Mouse (Mus musculus) erythroid progenitor cell, adult 5-6 weeks (primary cell): ENCODE measurements at regions not wholly inside any gene's neighbourhood (a gene's known extent, or its start where the extent isn't known, plus 50 kb on each side); places are given as distances from the start of the nearest gene placed in this dataset.

Experiments used
- ATAC-seq: replicated peaks from 2 replicates; pipeline ENCODE4 v1.8.0; 2016; ENCODE audit warnings: moderate number of reproducible peaks, mild to moderate bottlenecking, moderate TSS enrichment, inconsistent platforms; ENCODE audit not compliant: poor library complexity, low FRiP score, severe bottlenecking

DNA sequence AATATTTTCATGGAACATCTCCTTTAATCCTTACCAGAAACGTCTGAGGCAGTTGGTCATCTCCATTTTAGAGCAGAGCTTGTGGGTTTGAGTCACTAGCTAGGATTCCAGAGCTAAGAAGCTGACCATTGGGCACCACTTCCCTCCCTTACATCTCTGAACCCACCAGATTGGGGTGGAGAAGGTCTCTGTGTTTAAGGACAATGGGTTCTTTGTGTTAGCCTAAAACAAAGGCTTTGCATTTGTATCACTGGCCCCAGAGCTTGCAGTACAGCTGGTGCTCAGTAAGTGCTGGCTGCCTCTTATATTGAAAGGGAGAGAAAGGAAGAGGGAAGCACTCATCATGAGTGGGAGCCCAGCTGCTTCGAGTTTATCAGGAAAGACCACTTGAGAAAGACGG is 401.9 kb upstream of the Slc30a5 start:
- ATAC-seq: no peak

DNA sequence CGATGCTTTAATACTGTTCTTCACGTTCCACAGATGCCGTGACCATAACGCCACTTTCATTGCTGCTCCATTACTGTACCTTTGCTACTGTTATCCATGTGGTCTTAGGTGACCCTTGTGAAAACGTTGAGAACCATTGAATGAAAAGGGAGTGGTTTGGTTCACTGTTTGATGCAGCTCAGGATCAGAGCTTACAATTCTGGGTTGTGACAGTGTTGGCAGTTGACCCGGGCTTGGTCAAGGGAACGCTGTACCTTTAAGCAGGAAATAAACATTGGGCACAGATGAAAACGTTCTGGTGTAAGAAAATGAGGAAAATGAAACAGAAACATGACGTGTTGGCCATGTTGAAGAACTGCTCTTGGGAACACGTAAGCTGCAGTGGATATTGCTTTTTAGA is 401.3 kb upstream of the Slc30a5 start:
- no peak for ATAC-seq

DNA sequence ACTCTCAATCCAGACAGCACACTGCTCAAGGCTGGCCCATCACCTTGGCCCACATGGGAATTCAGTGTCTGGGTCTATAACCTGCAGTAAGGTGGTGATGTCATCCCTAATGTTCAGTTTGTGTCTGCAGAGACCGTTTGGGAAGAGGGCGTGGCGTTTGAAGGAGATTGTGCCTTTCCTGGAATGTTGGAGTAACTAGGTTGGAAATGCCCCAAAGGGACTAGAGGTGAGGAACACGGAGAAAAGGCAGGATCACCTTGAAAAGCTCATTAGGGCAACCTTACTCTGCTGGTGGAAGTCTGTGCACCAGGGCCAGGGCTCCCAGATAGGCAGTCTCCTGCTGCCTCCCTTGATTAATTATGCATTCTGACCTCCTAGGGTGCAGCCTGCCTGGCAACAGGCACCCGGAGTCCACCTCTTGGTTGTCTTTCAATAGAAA is 400.6 kb upstream of the Slc30a5 start:
- ATAC-seq: no peak

DNA sequence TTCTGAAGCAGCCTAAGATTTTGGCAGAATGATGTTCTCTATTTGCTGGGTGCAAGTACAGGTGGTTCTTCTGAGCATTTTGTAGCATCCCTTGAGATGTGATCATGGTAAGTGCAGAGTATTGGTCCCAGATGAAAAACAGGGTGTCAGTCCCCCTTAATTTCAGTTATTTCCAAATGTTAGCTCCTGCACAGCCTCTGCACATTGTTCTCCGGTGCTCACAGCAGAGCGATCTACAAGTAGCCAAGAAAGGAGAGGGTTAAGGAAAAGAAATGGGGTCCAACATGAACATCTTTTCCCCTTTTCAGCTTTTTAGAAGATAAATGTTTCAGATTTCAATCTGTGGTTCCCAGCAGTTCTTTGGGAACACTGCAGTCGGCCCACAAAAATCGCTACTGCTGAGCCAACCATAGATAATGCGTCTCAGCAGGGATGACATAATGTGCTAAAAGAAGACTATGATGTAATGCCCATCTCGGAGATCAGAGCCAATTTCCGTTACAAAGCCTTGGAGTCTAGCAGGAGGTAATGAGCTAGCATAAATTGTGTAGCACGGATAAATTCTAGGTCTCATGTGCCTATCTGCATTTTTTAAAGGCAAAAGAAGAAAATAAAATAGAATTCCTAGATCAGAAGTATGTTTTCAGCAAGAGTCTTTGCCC is 400.1 kb upstream of the Slc30a5 start:
- no peak for ATAC-seq

DNA sequence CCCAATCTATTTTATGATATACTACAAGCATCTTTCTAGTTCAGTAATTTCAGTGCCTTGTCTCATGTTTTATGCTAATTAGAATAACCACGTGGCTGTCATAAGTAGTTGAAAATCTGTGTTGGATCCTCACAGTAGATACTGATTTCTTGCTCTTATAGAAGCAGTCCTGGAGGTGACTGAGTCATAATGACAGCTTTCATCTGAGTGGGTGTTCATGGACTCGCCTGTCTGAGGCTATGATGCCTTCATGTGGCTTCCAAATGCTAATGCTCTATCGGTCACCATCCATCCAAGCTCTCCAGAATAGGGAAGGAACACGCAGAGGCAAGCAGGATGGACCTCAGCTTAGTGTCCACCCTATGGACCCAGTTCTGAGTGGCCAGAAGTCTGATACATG is 396.6 kb upstream of the Slc30a5 start:
- no peak for ATAC-seq

DNA sequence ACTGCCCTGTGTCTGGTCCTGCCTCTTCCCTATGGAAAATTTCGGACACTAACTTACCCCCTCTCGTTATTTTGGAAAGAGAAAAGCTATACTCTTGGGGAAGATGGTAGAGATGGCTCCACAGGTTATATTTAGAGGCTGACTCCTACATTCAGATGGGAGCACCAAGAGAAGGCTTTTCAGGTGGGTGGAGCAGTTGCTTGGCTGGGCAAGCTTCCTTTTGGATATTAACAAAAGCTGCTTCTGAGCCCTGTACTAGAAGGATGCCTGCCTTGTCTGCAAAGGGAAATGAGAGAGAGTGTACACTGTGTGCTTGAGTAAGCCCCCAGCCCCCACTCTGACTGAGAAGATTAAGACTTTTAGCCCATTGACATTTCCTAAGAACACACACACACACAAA is 392.1 kb upstream of the Slc30a5 start:
- no peak for ATAC-seq

DNA sequence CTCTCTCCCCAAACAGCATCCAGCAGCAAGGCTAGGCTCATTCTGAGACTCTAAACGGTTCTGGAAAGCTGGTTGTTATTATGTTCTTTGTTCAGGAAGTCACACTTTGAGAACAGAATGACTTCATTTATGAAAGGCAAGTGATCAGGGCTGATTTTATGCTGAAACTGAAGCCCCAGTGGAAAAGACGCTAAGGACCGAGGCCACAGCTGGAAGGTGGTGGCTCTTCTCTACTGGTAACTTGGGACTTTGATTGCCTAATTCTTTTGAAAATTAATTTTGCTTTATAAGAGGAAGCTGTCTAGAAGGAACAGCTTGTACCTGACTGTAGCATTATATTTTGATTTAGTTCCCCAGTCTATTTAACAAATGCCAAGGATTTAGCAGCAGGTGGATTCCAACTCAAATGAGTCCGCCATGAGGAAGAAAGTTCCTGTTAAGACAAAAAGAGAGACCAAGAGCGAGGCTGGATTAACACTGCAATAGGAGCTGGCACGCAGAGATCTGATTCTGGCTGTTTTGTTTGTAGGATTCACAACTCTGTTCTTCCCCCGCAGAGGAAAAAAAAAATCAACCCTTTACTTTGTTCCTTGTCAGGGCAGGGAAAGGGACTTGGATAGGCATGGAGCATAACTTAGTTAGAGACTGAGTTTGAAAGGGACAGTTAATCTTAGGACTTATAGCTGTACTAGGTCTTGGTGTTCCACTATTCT is 388.3 kb upstream of the Slc30a5 start:
- no peak for ATAC-seq

DNA sequence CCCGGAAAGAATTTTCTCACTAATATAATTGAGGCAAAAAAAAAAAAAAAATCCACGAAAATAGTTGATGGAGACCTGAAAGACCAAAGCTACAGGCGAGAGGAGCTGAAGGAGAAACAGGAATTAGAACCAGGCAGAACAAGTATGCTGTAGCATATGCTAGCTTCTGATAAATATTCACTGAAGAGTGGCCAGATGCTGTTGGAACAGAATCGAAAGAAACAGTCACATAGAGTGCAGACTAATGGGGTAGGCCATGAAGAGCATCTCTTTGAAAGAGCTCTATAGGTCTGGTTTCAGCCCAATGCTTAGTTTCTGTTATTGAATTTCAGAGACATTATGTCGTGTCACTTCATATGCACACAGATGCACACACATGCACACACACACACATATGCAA is 386.3 kb upstream of the Slc30a5 start:
- ATAC-seq: no peak

DNA sequence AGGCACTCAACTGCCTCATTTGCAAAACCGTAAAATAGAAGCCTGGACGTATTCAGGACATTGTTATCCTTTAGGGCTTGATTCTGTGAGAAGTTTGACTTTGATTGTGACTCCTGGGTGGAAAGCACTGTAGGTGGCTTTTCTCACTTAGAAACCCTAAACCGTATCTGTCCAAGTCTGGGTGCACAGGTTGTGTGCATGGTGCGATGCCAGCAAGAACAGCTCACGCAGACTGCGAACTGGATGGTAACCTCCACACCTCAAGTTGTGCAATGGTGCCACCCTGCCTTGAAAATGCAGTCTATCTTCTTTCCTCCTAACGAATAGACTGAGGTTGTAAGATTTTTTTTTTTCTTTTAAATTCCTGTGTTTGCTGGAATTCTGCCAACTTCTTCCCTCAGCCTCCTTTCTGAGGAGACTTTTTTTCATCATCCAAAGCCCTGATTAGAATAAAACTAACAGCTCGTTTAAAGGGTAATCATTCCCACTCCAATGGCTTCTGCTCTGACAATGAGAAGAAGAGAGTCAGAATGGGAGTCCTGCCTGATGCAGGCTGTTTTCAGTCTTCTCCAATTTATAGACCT is 383.8 kb upstream of the Slc30a5 start:
- no peak for ATAC-seq

DNA sequence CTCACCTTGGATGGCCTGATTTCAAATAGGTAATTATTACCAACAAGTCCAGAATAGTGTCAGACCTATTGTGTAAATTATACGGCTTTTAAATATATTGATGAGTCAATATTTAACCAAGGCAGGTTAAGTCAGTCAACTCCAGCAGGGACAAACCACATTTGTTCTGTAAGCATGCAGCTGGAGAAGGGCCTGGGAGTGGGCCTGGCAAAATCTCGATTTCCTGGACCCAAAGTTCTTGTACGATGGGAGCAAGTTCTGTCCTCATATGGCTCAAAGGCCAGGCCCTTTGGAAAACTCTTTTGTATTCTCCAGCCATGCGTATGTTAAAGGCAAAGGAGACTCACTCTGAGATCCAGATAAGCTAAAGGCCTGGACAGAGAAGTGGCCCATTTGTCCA is 383.2 kb upstream of the Slc30a5 start:
- no peak for ATAC-seq

DNA sequence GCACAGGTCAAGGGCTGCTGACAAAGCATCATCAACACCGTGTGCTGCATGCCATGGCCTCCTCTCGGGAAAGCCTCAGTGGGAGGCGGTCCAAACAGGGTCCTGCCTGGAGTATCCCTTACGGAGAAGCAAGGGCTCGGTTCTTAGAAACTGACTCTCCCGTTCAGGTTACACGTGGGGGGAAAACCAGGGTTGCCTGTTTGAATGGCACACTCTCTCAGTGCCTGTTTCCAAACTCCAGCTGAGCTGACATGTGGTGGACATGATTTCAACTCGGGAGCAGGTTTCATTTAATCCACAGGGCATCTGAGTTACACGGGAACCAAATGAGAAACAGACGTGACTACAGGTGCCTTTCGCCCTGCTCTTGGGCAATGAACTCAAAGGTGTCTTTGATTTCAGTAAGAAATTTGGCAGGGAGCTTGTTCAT is 382.6 kb upstream of the Slc30a5 start:
- ATAC-seq: no peak

DNA sequence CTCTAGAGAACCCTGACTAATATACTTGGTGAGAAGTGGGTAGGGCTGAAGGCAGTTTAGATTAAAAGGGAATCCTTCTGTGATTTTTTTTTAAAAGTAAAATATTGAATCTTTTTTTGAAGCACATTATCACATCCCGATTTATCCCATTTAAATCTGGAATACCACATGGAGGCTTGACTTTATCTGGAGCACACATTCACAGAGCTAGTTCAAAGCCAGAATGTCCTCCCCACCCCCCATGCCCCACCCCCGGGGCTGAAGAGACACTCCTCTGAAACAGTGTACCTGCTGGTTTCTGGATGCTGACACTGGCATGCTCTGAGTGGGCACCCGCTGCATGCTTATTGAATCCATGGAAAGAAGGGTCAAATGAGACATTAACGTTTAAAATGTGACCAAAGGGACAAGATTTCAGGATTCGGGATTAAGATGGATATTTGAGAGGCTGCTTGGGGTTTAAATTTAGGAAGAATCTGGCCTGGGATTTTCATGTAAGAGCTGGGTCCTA is 382.0 kb upstream of the Slc30a5 start:
- no peak for ATAC-seq

DNA sequence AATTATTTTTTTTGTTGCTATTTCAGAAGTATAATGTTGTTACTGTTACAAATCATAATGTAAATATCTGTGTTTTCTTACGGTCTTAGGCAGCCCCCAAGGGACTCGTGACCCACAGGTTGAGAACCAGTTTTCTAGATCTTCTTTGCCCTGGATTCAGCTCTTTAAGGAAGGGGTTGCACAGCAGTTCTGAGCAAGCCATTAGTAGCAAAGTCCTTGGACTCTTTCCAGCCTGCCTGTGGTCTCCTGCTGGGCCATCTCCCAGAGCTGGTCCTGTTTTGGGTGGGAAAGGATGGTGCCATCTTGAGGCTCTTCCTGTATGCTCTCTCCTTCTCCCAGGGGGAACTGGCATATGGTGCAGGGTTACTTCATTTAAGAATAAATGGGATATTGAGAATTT is 380.9 kb upstream of the Slc30a5 start:
- no peak for ATAC-seq

DNA sequence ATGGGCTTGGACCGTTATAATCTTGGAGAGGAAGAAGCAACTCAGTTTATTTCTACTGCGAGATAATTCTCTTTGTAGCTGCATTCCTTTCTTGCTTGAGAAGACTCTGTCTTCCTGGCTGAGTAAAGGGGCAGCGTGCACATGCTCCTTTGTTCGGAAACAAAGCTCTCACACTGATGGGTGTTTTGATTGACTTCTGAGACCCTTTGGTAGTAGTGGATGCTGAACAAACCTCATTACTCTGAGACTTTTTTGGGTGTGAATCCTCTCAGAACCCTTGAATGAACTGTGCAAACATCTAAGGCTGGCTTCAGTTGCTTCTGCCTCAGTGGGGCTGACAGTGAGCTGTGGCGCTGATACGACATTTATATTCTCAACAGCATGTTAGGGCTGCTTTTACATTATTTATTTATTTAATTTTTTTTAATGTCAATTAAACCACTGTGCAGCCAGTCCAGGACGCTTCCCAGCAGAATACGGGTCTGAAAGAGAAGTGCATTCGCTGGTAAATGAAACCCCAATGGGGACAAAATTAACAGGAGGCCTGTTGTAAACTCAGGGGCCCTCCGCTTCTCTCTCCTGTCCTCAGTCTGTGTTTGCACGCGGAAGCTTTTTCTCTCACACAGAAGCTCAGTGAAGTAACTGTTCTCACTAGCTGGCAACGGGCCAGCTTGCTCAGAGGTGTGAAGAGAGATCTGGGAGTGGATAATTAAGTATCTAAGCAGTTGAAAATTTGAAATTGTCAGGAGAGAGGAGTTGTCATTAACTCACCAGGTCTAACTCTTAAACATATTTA is 380.1 kb upstream of the Slc30a5 start:
- ATAC-seq: no peak

DNA sequence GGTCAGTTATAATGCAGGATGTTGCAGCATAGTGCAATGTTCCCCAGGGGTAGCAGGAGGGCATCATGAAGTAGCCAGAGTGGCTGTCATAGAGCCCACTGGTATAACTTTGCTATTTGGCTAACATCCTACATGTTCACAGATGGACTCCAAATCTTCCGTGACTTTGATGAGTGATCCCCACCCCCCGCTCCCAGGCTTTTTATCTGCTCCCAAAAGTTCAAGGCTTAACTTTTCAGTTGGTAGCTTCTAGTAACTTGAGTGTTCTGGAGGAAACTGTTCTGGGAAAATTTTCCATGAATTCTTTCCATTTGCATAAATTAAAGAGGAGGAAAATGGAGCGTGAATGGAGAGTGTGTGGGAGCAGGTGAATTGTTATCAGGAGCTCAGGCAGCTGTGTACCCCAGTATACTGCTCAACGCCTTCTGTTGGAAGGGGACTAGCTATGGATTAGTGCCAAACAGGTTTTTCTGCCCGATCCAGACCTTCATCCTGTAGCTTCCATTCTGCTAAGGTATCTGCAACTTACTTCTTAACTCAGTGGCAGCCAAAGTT is 379.2 kb upstream of the Slc30a5 start:
- ATAC-seq: no peak

DNA sequence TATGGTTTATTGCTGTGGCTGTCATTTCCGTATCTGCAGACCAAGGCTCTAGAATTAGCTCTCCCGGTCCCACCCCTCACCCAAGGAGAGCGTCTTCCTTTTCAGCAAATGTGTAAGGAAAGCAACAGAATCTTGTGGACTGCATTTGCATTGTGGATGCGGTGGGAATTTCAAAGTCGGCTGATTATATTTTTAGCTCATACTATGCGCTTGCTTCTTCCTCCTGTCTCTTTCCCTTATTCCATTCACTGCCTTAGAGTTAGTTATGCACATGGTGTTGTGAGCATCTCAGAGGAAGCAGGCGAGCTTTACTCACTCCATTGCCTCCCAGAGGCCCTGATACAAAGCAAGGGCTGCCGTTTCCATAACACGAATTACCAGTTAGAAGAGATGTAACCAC is 375.6 kb upstream of the Slc30a5 start:
- no peak for ATAC-seq

DNA sequence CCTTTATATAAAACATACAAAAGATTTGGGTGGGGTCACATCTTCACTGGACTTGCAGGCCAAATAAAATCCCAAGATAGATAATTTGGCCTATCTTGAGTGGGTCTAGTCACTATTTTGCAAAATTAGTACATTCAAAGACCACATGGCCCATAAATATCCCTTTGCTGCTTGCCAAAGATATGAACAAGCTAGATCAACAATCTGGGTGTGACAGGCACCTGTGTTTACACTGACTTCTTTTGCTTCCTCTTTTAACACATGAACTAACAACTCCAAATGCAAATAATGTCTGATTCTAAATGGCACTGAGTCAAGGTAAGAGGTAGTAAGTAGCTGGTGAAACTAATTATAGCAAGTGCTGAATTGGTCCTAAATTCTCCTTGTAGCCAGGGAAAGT is 370.2 kb upstream of the Slc30a5 start:
- no peak for ATAC-seq

DNA sequence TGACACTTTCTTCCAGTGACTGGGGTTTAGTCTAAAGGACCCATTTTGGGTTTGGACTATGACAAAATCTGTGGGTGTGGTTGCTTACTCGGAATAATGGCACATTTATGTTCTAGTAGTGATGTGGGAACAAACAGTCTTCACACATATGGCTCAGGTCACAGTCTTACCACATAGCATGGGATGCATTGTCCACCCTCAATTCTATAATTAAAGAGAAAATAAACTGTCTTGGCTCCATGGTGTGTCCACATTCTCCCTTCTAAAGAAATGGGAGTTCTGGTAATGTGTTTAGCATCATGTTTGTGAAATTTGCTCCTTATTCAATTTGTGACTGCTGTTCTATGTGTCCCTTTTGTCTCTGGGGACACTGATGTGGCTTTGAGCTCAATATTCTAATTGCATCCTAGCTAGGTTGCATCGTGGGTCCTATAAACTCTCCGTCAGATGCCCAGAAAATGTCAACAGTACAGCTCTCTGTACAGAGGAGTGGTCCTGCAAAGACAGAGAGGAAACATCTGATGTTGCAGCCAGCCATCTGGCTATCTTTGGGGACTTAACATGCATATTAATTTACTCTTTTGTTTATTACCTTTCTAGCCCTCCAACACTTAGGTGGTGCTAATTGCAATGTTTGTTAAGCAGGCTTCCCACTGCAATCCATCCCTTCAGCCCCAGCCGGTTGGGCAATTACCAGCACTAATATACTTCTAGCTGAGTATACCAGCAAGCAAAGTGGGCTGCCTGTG is 369.5 kb upstream of the Slc30a5 start:
- ATAC-seq: no peak

DNA sequence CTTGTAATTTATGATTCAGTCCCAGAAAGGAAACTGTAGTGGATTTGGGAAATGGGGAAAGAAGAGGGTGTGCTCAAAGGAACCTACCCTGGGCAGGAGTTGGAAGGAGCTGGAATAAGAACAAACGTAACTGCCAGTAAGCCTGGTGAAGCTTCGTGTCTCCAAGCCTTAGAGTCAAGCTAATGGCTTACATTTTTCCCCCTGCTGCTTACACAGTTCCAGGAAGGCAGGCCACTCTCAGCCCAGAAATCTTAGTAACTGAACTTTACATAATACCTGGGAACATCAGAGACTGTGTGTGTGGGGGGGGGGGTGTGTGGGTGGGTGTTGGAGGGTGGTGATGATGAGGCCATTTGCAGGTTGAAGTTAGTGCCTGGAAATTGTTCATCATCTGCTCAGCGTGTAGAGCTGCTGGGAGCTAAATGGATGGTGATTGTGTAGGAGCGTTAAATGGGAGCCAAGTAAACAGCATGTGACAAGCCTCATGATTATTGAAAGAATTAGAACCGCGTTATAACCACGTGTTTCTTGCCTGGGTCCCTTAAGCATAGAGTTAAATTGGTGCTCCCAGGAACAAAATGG is 357.1 kb upstream of the Slc30a5 start:
- ATAC-seq: no peak
